Mouse (Mus musculus) hindlimb bud, embryonic 11.5 days (tissue): Measurements from ENCODE around the gene Tbx3.

ENCODE experiments used
- DNase-seq: peaks from one replicate; pipeline ENCODE4 v3.0.0-alpha.2; 2012; ENCODE audit warnings: low read depth, low spot score; ENCODE audit errors: extremely low spot score

Gene Tbx3

DNA sequence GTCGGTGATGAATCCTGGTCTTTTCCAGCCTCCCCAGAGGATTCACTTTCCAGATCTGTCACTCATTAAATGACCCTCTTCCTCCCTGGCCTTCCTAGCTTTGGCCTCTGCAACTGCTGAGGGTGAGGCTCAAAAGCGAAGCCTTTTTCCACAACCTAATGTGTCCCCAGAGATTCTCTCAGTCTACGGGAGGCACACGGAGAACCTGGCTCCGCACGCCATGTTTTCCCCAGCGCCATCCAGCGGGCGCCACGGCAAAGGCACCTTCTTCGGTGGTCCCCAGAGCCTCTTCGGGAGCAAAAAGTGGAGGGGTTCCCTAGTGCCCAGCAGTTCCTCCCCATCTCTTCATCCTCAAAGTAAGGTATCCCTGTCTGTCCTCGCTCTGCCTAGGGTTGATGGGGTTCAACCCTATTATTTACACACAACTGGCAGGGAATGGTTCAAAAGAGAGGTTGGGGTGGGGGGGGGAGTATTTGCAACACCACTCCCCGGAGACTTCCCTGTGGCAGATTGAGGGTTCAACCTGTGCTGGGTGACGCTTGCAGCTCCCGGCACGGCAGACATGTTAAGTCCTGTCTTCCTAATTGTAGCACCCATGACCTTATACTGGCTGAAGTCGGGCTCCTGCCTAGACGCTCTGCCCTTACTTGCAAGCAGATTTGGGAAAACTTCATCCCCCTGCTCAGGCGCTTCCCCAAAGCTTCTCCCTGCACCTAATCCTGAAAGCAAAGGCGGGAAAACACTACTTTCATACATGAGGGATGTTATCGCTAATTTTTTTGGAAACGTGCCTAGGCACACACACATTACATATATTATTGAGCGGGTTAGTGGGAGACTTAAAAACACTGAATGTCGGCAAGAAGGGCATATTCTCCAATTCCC, 9.7 kb upstream of the Tbx3 start:
- DNase-seq, result no peak

DNA sequence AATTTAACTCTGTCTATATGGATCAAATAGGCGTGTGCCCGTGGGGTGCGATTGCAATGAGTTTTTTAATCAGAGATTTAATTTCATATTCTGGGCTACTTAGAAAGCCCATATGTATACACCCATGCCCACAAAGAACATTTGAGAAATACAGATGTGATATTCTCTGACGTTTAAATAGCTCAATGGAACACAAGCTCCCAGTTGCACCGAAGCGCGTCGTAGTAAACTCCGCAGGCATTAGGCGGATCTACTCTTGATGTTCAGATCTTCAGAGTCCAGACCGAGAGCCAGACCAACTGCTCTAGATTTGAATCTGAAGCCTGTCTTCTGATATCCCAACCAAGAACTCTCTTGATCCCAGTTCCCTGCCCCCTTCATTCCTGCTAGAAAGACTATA, 9.0 kb upstream of the Tbx3 start:
- no peak for DNase-seq

DNA sequence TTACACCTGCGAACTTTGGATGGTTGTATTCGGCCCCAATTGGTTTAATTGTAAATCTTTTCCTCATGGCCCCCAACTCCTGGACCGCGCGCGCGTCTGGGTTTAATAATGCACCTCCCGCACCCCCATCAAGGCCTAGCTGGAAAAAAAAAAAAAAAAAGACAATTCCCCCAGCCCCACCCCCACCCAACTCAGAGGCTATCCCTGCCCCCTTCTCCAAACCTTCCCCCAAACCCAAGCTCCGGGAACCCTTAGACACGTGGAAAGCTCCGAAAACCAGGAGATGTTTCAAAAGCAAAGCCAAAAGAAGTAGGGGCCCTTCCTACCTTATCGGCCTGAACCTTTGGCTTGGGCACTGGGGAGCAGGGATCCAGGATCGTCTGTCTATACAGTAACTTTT, 8.1 kb upstream of the Tbx3 start:
- DNase-seq, result no peak

DNA sequence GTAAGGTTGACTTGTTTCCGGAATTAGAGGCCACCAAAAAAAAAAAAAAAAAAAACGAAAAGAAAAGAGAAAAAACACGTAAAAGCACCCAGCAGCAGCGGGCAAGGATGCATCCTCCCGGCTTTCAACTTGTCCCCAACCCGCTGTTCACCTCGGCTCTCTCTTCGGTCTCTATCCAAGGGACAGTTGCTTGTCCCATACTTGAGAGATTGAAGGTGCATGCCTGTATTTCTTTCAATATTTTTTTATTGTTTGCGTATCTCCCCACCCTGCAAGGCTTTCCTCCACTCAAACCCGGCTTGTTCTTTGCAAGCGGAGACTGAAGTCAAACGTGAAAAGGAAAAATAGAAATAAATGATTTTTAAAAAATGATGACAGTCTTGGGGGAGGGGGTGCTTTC, 7.7 kb upstream of the Tbx3 start:
- DNase-seq, result no peak

DNA sequence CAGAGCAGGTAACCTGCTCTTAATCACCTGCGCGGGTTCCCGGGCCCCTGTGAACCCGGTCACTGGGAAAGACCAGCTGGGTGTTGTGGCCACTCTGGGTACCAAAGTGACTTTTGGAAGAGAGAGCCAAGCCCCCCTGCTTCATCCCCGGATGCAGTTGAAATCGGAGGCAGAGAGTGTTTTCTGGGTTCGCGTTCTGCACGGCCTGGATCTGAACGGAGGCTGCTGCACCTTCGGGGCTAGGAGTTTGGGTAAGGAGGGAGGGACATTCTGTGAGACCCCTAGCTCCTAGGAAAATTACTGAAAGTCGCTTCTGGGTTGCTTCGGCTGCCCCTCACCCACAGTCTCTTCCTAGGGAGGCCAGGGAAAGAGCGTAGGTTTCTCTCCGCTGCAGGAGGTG, 7.2 kb upstream of the Tbx3 start:
- no peak for DNase-seq

DNA sequence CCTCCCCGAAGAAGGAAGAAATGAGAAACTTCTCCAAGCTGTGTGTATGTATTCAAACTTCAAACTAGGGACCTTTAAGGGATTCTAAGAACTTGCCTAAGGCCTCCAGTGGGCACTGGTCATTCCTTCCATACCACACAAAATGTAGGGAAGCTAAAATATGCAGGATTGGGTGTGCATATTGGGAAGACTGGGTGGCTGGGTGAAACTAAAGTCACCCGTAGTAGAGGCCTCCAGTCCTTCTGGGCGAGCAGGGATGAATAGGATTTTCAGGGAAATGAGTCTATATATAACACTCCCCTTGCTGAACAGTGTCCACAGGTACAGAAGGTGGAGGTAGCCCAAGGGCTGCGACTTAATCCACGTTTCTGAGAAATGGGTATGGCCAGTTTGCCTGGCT, 6.7 kb upstream of the Tbx3 start:
- DNase-seq, result no peak

DNA sequence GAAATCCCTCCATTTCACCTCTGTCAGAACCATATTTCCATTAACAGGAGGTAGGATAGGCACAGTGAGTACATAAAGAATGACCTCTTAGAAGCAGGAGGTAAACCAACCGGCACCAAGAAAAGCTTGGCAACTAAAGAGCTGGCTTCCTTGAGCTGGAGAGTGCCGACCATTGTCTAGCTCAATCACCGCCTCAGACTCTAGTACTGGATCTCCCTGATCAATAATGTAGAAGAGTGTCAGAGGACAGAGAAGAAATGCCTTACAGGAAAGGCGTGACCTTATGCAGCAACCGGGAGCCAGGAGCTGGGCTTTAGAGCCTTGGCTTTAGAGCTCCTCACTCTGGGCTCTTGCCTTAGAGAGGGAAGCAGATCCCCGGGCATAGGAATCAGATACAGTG, 4.7 kb upstream of the Tbx3 start:
- no peak for DNase-seq

DNA sequence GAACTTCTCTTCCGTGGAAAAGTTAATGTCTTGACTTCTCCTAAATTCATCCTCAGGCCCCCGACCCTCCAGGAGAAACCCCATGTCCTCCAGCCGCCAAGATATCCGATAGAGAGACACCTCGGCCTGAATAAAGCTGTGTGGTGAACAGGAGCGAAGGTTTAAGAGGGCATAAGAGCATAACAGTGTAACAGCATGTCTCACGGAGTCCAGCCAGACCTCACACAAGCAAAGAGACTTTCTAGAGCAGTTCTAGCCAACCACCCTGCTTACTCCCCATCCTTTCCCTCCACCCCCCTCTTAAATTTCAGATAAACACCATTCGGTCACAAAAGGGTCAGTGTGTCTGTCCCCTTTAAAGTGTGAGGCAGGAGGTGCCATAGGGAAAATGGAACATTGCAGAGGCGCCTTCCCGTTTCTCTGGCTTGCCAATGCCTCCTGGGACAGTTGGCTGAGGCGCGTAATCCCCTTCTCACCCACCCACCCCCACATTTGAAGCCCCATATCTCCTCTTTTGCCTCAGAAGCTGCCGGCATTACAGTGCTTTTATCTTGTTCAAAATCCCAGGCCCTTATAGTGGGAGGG, 3.0 kb upstream of the Tbx3 start:
- DNase-seq, result no peak

DNA sequence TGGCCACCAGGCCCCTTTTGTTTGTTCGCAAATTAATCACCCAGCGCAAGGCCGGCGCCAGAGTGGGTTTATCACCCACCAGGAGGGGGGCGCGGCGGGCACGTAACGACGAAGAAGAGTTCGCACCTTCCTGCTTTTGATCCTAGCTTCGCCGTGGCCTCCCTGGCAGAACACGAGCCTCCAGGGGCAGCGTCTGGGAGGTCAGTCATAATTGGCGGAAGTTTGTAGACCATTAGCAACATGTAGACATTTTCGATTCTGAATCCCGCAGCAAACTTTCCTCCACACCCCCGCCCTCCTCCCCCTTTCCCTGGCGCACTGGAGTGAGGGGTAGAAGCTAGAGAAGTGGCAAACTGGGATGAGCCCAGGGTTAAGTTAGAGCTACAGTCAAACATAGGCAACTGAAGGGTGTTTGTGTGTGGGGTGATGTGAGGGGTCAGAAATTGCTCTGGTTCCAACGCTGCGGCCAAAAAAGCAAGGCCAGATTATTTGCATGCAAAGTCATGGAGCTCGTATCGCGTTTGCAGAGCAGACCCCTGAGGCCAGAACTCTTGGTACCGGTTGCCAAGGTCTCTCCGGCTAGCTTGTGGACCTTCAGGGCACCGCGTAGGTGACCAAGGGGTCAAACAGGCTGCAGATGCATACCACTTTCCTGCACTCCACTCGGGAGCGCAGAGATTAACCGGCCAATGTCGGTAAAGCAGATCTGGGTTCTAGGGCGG, 2.1 kb upstream of the Tbx3 start:
- no peak for DNase-seq

DNA sequence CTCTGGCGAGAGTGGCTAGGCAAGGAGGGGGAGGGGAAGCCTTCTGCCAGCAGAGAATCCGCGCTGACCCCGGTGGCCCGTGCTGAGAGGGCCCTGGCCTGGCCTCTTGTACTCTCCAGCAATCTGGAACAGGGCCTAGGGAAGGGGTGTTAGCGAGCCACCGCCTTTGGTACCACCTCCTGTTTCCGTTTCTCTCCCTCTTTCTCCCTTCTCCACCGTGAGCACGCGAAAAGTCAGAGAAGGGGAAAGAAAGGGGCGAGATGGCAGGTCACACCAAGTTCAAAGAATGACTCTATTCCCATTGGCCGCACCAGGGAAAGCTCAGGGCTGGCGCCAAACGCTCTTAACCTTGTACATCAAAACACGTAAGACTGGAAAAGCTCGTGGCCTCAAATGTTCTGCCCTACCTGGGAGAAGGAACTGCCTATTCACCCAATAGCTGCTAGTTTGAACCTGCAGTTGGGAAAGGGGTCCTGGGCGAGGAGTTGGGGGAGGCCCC, 1.5 kb upstream of the Tbx3 start:
- DNase-seq, result no peak

DNA sequence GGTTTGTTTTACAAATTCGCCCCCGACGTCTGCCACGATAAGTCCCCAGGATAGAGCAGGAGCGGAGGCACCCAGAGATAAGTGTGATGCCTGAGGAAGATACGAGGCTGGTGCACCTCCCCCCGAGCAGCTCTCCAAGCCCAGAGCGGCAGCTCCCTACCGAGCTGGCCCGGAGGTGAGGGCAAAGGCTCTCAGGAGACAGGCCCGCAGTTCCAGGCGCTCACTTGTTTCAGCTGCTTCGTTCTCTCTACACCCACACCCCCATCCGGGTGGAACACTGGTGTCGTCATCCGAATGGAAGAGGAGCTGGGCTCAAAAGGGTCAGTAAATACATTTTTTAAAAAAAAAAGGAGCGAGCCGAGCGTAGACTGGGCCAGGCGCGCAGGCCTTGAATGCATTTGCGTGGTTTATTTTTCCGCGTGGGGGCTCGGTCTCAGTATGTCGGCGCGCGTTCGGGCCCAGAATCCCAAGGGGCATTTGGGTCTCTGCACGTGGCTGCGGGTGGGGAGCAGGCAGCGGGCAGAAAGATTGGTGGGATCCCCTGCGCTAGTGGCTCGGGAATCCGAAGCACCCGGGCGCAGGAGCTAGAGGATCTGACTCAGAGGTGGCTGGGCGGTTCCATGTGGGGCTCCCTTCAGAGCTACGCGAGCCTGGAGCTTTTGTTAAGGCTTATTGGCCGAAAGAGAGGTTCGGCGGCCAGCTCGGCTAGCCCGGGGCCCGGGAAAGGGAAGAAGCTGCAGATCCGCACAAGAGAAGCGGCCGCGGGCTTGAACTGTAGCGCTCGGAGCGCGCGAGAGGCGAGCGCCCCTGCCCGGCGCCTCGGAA, 516 bp upstream of the Tbx3 start:
- DNase-seq, result no peak

DNA sequence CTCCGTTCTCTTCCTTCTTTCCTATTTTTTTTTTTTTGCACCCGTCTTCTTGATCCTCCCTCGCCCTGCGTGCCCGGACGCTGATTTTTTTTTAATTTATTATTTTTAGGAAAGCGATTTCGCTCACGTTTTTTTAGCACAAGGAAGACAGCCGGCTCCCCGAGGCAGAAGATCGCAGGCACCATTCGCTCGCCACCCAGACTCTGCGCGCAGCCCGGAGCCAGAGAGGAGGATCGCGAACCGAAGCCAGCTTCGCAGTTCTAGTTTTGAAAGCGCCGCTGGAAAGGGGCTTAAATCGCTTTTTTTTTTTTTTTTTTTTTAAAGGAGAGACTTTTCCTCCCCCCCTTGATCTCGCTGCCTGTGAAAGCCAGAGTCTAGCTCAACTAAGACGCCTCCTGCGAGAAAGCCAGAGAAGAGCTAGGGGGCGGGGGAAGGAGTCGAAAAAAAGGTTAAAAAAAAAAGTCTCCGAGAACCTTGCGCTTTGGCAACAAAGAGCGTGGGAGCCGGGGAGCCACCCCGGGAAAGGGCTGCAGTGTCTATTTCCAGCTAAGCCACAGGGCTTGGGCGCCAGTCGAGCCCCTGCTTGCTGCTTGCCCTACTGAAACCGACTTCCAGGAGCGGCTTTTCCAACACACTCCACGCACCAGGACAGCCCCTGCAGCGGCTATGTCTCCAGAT, 794 bp downstream of the Tbx3 start:
- no peak for DNase-seq

DNA sequence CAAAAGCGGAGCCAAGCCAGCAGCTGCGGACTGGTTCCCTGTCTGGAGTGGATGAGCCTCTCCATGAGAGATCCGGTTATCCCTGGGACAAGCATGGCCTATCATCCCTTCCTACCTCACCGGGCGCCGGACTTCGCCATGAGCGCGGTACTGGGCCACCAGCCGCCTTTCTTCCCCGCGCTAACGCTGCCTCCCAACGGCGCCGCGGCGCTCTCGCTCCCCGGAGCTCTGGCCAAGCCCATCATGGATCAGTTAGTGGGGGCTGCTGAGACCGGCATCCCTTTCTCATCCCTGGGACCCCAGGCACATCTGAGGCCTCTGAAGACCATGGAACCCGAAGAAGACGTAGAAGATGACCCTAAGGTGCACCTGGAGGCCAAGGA, 1.5 kb downstream of the Tbx3 start:
- DNase-seq, result no peak

DNA sequence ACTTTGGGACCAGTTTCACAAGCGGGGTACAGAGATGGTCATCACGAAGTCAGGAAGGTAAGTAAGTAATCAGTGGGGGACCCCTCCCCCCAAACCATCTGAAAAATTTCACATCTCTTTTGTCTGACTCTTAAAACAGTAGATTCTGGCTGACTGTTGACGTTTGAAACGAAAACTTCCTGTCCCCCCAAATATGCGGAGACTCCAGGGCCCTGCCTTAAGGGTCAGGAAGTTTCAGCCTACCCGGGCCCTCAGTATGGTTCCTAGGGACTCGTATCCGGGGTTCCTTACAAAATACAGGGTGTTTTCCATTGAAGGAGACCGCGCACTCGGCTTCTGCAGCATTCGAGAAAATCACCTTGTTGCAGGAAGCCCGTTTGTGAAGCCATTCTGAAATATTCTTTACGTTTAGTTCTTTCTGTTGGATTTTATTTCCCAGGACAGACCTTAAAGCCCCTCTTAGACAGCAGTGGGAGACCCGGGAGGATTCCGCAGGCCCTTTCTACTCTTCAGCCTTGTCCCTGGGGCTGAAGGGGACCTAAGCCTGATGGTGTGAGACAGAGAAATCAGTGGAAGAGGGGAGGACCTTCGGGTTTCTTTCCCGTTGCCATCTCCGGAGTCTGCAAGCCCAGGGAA, 2.0 kb downstream of the Tbx3 start:
- DNase-seq, result no peak

DNA sequence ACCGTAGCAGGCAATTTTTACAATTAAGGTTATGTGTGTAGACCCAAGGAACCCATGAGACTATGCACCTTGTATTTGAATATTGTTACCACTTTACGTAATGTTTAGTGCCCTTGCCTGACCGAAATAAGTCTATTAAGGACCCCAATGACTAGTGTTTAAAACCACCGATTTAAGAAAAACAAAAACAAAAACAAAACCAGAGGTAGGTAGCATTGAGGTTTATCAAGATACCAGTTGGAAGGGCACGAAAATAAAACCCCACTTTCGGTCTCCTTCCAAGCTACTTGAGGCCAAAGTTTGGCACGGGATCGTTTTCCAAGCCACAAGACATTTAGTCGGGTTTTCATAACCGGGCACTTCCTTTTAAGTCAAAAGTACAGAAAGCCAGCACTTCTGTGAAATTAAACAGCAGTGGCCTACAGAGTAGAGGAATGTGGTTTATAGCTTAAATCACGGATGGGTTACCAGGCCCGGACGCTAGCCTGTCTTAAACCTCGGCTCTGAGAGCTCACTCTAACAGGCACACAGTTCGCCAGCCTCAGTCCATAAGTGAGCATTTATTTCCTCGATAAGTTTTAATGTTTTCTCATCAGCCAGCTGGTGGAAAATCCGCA, 2.6 kb downstream of the Tbx3 start:
- no peak for DNase-seq

DNA sequence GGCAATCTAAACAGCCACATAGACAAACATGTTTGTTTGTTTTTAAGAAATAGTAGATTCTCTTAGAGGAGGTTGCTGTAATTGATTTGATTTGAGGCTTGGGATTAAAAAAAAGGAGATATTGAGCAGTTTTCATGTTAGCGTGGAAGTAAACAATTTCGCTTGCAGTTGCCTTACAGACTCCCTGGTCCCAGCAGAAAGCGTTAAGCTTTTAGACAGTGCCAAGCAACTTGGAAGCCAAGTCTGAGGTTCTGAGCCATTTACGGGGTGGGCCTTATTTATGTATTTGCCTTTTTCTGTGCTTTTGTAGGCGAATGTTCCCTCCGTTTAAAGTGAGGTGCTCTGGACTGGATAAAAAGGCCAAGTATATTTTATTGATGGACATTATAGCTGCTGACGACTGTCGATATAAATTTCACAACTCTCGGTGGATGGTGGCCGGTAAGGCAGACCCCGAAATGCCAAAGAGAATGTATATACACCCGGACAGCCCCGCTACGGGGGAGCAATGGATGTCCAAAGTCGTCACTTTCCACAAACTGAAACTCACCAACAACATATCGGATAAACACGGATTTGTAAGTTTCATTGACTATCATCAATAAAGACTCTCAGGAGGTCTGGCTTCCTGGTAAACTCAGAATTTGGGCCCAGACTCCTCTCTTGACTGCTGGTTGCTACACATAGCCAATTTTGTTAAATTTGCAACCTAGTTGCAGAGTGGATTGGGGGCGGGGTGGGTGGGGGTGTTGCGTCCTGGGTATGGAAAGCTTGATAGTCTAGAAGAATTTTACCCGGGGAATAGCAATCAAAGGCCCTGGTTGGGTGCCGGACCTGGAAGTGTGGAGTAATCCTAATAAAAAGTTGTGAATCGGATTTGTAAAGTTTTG, 3.5 kb downstream of the Tbx3 start:
- DNase-seq, result no peak

DNA sequence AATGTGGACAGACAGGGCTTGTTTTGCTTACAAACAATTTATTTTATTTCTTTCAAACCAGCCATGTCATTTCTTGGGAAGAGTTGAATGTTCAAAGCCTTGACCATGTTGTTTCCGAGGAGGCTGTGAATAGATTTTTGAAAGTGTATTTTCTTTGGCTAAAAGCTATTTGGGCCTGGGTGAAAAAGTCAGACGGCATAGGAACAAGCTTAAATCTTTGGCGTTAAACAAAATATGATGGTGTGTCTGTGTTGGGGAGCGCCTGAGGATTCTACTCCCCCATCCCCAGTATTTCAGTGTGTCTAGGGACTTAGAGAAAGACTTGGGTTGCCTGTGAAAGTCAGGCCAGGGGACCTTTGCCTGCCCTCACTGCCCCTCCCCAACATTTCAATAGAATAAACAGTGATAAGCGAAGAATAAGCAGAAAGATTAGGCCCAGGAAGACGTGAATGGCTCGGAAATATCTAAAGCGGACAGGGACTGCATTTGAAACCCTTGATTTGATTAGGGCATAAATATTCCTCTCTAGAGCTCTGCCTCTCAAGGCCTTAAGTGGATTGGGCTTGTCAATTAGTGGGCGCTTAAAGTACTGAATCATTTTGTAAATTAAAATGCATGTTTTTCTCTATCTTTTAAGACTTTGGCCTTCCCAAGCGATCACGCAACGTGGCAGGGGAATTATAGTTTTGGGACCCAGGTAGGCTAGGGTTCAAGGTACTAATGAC, 4.3 kb downstream of the Tbx3 start:
- no peak for DNase-seq

DNA sequence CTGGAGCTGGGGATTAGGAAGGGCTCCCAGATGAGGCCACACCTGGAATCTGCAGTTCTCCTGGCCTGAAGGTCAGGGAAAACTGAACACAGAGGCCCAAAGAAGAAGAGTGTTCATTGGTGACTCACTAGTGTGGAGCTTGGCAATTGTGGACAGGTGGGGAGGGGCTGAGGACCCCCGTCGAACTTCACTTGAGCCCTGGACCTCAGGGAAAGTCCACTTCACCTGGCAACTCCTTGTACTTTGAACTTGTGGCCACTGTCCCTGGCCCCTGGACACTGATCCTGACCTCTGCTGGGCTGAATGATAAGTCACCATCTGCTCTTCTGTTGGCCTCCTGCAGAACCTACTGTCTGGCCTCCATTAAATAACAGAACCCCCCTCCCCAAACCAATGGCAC, 5.8 kb downstream of the Tbx3 start:
- DNase-seq, result no peak
